Mouse (Mus musculus) stomach, embryonic 15.5 days (tissue): ENCODE results near the gene Gm4131. TPM values are rescaled to one million over a fixed set of nuclear protein-coding genes. Genes with fewer than 3 reads are reported as not detected.

Experiments used
- ATAC-seq: fragments of 200-750 bp; cut with Nextera tagmentation; 2 replicates; pipeline ENCODE4 v1.8.0; 2017; ENCODE audit warnings: low read depth, moderate number of reproducible peaks, moderate TSS enrichment; ENCODE audit not compliant: insufficient read depth, low FRiP score
- H3K27ac ChIP-seq: fragments of 300-500 bp; sonication (generic); 2 replicates; pipeline ENCODE4 v1.5.1; 2015; ENCODE audit warnings: mild to moderate bottlenecking, inconsistent platforms
- H3K27me3 ChIP-seq: fragments of 300-500 bp; sonication (generic); replicated peaks from 2 replicates; pipeline ENCODE4 v1.6.1; 2015; ENCODE audit warnings: inconsistent platforms
- H3K36me3 ChIP-seq: fragments of 300-500 bp; sonication (generic); 2 replicates; pipeline ENCODE4 v1.6.1; 2015; ENCODE audit warnings: inconsistent platforms
- H3K4me1 ChIP-seq: fragments of 300-500 bp; sonication (generic); 2 replicates; pipeline ENCODE4 v1.6.1; 2015; ENCODE audit warnings: inconsistent platforms
- H3K4me2 ChIP-seq: fragments of 300-500 bp; sonication (generic); 2 replicates; pipeline ENCODE4 v1.6.1; 2015; ENCODE audit warnings: mild to moderate bottlenecking, inconsistent platforms
- H3K4me3 ChIP-seq: fragments of 300-500 bp; sonication (generic); replicated peaks from 2 replicates; pipeline ENCODE4 v1.5.1; 2015; ENCODE audit warnings: inconsistent platforms
- H3K9ac ChIP-seq: fragments of 300-500 bp; sonication (generic); 2 replicates; pipeline ENCODE4 v1.6.1; 2015; ENCODE audit warnings: inconsistent platforms
- H3K9me3 ChIP-seq: fragments of 300-500 bp; sonication (generic); 2 replicates; pipeline ENCODE4 v1.6.1; 2016; ENCODE audit warnings: inconsistent platforms
- WGBS: fragments of 180-500 bp; shearing (Covaris S2); methylation state at CpG from one replicate; pipeline ENCODE4 v1.1.7; 2015; 5-methylcytosine and 5-hydroxymethylcytosine counted together
- polyA plus RNA-seq: library from polyadenylated mRNA; unstranded; fragments of >200 nt; fragmentation: Nextera tagmentation; extraction: Ambion mirVana; gene quantifications from 2 replicates; pipeline ENCODE4 v1.2.1, GENCODE M21; 2015

The Gm4131 gene
- polyA plus RNA-seq, 1 experiment from 2014 or later, result not detected

DNA sequence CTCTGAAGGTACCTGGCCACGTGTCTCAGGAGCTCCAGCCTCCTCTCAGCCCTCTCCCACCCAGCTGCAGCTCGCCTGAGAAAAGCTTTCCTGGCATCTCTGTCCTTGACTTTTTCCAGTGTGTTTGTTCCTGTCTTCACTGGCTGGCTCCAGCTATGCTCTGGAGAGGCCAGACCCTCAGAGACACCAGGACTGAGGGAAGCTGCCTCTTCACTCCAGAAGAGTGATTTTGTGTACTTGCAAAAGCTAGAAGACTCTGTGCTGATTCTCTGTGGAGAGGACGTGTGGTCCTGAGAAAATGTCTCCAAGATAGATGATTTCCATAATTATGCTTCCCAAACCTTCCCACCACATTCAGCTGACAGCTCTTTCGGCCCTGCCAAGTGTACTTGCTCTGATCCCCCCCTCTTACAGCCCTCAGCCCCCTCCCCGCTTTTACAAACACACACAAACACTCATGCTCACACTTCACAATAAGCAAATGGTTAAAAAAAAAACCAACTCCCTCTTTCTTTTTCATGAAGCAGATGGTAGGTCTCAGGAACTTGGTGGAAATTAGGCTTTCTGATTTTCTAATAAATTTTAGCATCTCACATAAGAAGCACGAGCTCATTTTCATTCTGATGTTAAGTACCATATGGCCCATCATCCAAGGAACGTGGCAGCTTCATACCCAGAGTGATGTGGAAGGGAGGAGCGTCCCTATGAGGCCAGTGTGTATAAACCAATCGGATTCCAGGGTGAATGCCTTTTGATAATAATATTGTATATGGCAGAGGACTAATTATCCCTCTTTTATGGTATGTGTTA, 111.8 kb downstream of the Gm4131 start:
- H3K4me1 ChIP-seq, result no peaks in the 10 kb centered on the region
- H3K27me3 ChIP-seq, result no peaks in the 10 kb centered on the region
- no peak overlapping the region for H3K4me2 ChIP-seq
- peak overlapping the region; percentile 11; the same call in 1 of the 2 replicates for H3K27ac ChIP-seq
- 49% methylated on average over 9 of the region's 9 CpGs for WGBS
- no peak overlapping the region for H3K9ac ChIP-seq
- H3K9me3 ChIP-seq, result no peaks in the 10 kb centered on the region
- H3K4me3 ChIP-seq, result no peak overlapping the region
- no peaks in the 10 kb centered on the region for H3K36me3 ChIP-seq
- no peak for ATAC-seq

DNA sequence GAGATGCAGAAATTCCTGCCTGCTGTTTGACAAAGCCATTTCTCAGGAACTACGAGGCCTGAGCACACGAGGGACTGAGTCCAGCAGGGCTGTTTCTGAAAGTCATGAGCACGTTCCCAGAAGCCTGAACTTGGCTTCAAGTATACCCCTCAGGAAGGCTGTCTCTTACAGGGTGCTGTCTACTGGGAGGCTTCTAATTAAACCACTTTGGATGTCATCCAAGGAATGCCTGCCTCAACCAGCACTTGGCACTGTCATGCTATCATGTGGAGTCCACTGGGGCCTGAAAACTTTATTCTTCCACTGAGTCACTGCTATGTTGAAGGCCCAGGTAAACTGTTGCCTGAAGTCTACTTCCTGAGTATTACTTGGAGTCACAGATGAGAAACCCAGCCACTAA, 112.6 kb downstream of the Gm4131 start:
- Histone ChIP-seq H3K36me3 (no peaks in the 10 kb centered on the region), H3K4me3 (no peak overlapping the region), H3K9ac (no peak overlapping the region), H3K27ac (peak overlapping the region; percentile 11; the same call in 1 of the 2 replicates), H3K4me1 (no peaks in the 10 kb centered on the region), H3K9me3 (no peaks in the 10 kb centered on the region), H3K27me3 (no peaks in the 10 kb centered on the region), H3K4me2 (no peak overlapping the region)
- 56% methylated on average over 3 of the region's 3 CpGs for WGBS
- no peak for ATAC-seq

DNA sequence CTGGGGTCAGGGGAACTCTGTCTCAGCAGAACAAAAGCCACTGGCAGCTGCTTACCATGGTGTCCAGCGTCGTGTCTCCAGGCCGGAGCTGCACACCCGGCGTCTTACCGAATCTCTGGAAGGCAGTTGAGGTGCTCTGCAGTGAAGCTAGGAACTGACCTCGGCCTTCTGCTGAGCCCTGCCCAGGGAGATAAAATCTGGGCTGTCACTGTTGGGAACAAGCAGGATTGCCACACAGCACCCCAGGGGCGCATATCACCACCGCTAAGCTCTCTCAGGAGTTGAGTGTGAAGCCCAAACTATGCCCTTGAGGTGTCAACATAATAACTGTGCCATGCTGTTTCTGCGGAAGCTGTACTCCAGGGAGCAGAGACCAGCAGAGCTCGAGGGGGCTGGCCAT, 113.4 kb downstream of the Gm4131 start:
- Histone ChIP-seq H3K9me3 (no peaks in the 10 kb centered on the region), H3K27me3 (no peaks in the 10 kb centered on the region), H3K4me3 (no peak overlapping the region), H3K27ac (no peak overlapping the region), H3K36me3 (no peaks in the 10 kb centered on the region), H3K4me1 (no peaks in the 10 kb centered on the region), H3K9ac (no peak overlapping the region), H3K4me2 (no peak overlapping the region)
- ATAC-seq, result no peak
- 77% methylated on average over 11 of the region's 11 CpGs for WGBS

DNA sequence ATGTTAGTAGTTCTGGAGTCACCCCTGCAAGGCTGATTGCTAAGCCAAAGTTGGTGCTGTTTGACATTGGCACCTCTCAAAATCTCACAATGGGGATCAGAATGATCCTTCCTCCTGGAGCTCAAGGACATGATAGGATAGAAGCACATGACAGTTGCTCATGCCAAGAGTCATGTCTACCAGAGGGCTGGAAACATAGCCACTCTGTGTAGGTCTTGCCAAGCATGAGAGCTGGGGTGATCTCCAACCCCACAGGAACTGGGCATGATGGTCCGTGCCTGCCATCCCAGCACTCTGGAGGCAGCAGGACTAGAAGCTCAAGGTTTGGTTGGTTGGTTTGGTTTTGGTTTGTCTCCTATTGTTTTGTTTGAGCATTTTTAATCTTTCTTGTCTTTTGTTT, 116.0 kb downstream of the Gm4131 start:
- ATAC-seq, result no peak
- H3K4me2 ChIP-seq, result no peak overlapping the region
- H3K4me3 ChIP-seq, result no peak overlapping the region
- WGBS, result 93% methylated on average over 1 of the region's 1 CpGs
- H3K36me3 ChIP-seq, result no peaks in the 10 kb centered on the region
- H3K4me1 ChIP-seq, result no peaks in the 10 kb centered on the region
- no peak overlapping the region for H3K9ac ChIP-seq
- no peaks in the 10 kb centered on the region for H3K27me3 ChIP-seq
- H3K27ac ChIP-seq, result no peak overlapping the region
- no peaks in the 10 kb centered on the region for H3K9me3 ChIP-seq

DNA sequence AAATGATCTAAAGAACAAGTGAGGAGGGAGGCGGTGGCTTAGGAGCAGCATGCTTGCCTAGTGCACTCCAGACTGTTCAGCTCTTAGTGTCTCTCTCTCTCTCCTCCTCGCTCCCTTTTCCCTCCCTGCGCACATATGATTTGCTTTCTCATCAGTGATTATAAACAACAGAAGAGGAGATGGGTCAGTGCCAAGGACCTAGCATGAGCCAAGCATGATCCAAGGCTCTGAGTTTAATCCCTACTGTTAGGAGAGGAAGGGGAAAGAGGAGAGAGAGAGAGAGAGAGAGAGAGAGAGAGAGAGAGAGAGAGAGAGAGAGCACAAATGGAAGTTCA, 119.5 kb downstream of the Gm4131 start:
- no peaks in the 10 kb centered on the region for H3K9me3 ChIP-seq
- WGBS, result 56% methylated on average over 3 of the region's 3 CpGs
- no peak overlapping the region for H3K9ac ChIP-seq
- no peak overlapping the region for H3K4me2 ChIP-seq
- no peak overlapping the region for H3K27ac ChIP-seq
- peak; percentile 47; the same call in 1 of the 2 replicates for ATAC-seq
- no peaks in the 10 kb centered on the region for H3K27me3 ChIP-seq
- H3K36me3 ChIP-seq, result no peaks in the 10 kb centered on the region
- H3K4me3 ChIP-seq, result no peak overlapping the region
- H3K4me1 ChIP-seq, result no peaks in the 10 kb centered on the region

DNA sequence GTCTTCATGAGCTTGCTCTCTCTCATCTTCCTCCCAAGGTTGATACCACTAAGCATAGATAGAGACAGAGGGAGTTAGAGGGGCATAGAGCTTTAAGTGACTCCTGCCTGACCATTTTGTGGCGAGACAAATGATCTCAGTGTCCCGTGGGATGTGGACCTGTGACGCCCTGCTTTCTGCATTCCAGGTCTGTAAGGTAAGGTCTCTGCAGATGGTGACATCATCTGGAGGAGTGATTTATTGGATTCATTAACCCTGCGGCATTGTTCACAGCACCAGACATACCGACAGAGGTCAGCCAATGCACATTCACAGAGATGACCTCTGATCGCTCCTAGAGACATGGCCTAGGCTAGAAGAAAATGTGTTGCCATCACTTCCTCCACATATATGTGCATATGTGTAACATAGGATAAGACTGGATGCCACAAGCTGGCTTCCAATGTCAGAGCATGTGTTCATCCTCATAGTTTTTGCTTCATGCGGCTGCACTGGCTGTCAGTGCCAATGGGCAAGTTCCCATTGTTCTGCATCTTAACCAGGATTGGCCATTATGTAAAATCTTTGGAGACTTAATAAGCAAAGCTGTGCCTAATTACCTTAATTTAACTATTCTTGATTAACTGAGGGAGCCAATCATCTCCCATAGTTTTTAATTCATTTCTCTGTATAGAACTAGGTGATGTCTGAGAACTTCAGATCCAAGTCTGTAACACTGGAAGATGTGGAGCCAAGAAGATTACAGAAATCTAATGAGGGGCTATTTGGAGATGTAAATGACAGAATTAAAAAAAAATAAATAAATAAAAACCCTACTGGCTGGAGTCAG, 120.1 kb downstream of the Gm4131 start:
- Histone ChIP-seq H3K4me1 (no peaks in the 10 kb centered on the region), H3K27me3 (no peaks in the 10 kb centered on the region), H3K9me3 (no peaks in the 10 kb centered on the region), H3K9ac (no peak overlapping the region), H3K4me3 (no peak overlapping the region), H3K27ac (no peak overlapping the region), H3K4me2 (no peak overlapping the region), H3K36me3 (no peaks in the 10 kb centered on the region)
- WGBS, result 44% methylated on average over 7 of the region's 7 CpGs
- ATAC-seq, result no peak

DNA sequence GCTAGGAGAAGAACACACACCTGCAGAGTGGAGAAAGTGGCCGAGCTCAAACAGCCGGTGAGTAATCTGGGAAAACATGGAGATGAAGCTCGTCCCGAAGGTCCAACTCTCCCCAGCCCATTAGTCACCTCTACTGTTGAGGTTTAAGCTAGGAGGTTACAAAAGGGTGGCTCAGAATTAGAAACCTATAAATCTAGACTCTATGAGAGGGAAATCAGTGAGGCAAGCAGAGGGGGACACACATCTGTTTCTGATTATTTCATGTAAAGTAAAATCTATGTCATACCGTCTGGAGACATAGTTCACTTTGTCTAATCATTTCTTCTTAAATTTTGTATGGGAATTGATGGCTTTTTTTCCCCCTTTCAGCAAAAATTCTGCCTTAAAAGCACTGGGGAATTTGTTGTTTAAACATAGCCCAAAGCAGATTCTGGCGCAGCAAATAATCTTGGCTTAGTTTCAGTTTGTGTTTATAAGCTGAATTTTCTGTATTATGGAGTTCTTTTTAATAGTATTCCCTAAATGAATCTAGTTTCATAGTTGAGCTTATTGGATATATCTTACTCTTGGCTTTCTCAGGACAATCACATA, 122.8 kb downstream of the Gm4131 start:
- ATAC-seq, result no peak
- Histone ChIP-seq H3K4me1 (no peaks in the 10 kb centered on the region), H3K4me3 (no peak overlapping the region), H3K36me3 (no peaks in the 10 kb centered on the region), H3K27me3 (no peaks in the 10 kb centered on the region), H3K9me3 (no peaks in the 10 kb centered on the region), H3K9ac (no peak overlapping the region), H3K27ac (0 out of 2 replicates have a peak overlapping the region, but pooled peaks have one; percentile 44), H3K4me2 (no peak overlapping the region)
- WGBS, result 56% methylated on average over 6 of the region's 6 CpGs

DNA sequence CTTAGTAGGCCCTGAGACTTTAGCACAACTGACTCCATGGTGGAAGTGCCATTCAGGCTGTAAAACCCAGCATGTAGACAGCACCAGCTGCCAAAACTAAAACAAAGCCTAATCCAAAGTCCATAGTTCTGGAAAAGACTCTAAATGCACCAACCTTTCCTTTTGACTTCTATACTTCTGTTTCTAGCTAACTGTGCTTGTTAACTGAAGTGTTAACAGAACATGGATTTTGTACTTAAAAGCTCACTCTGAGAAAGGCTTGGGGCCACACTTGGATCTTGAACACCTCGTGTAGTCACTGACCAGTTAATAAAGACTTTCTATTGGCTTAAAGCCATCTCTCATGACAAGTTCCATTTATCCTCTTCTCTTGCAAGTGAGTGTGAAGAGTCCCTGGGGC, 123.8 kb downstream of the Gm4131 start:
- Histone ChIP-seq H3K9ac (no peak overlapping the region), H3K4me3 (no peak overlapping the region), H3K27me3 (no peaks in the 10 kb centered on the region), H3K36me3 (no peaks in the 10 kb centered on the region), H3K9me3 (no peaks in the 10 kb centered on the region), H3K4me2 (no peak overlapping the region), H3K27ac (no peak overlapping the region), H3K4me1 (no peaks in the 10 kb centered on the region)
- WGBS, result 67% methylated on average over 1 of the region's 1 CpGs
- no peak for ATAC-seq

DNA sequence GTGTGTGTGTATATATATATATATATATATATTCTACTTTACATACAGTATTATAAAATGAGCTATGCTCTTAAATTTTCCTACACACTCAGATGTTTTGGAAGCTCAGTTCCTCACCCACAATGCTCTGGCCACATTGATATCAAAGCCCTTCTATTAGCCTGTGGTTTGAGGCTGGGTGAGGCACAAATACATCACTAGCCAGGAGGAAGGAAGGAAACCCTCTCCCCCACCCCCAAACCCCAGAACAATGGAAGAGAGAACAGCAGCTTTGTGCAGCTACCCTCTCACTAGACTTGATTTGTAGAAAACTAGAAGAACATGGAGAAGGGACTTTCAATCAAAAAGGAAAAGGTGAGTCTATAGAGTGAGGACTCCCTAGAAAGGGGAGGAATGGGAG, 126.7 kb downstream of the Gm4131 start:
- Histone ChIP-seq H3K9ac (no peak overlapping the region), H3K9me3 (no peaks in the 10 kb centered on the region), H3K27me3 (no peaks in the 10 kb centered on the region), H3K4me1 (no peaks in the 10 kb centered on the region), H3K36me3 (no peaks in the 10 kb centered on the region), H3K27ac (no peak overlapping the region), H3K4me2 (no peak overlapping the region), H3K4me3 (no peak overlapping the region)
- ATAC-seq, result no peak

DNA sequence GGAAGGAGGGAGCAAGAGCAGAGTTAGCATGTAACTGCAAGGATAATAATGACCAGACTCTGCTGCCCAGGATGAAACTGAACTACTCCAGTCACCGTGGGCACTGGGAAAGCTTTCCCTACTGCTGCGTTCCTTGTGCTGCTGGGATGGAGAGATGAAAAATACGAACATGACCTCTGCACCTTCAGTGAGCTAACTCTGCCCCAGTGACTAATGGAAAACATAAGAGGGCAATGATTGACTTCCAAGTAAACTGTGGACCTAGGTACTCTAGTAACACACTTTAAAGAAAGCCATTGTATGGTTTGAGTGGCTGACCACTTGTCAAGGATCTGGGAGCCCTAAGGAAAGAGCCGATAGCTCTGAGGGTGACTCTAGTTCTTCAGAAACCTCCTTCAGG, 128.5 kb downstream of the Gm4131 start:
- H3K4me1 ChIP-seq, result no peaks in the 10 kb centered on the region
- no peak overlapping the region for H3K4me3 ChIP-seq
- no peaks in the 10 kb centered on the region for H3K9me3 ChIP-seq
- no peaks in the 10 kb centered on the region for H3K27me3 ChIP-seq
- no peak overlapping the region for H3K4me2 ChIP-seq
- no peak overlapping the region for H3K9ac ChIP-seq
- H3K27ac ChIP-seq, result no peak overlapping the region
- ATAC-seq, result no peak
- WGBS, result 61% methylated on average over 4 of the region's 4 CpGs
- no peaks in the 10 kb centered on the region for H3K36me3 ChIP-seq

DNA sequence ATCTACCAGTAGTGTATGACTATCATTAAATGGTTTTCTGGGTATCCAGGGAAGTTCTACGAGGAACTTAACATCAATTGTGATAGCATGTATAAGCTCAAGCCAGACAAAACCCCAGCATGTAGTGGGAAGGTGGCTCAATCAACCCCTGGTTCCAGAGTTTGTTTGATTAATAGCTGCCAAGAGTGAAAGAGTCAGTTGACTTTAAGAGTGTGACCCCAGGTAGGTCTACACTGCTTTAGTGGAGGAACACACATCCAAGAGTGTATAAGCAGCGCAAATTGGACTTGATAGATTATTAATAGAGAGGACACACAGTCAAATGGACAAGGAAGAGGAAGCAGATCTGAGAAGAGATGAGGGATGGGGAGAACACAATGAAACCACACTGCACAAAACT, 128.9 kb downstream of the Gm4131 start:
- Histone ChIP-seq H3K9me3 (no peaks in the 10 kb centered on the region), H3K27me3 (no peaks in the 10 kb centered on the region), H3K4me2 (no peak overlapping the region), H3K36me3 (no peaks in the 10 kb centered on the region), H3K4me3 (no peak overlapping the region), H3K27ac (no peak overlapping the region), H3K4me1 (no peaks in the 10 kb centered on the region), H3K9ac (no peak overlapping the region)
- no peak for ATAC-seq
- 93% methylated on average over 2 of the region's 2 CpGs for WGBS

DNA sequence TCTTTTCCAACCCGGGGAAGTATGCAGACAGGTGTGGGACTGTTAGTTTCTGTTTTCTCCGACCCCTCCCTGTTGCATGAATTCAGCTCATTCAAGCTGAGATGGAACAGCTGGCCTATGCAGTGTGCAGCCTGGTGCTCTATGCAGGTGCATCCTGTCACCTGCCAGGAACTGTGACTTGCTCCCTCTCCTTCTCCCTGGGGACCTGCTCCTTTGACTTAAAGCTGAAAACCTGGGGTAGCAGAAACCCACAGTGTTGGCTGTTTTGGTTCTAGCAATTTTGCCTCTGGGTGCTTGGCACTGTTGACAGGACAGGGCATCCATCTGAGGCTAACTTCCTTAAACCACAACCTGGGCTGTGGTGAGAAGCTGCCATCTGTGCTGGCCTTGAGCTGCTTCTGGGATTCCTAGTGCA, 141.4 kb downstream of the Gm4131 start:
- Histone ChIP-seq H3K4me3 (no peak overlapping the region), H3K27ac (no peak overlapping the region), H3K9ac (no peak overlapping the region), H3K9me3 (no peaks in the 10 kb centered on the region), H3K36me3 (no peaks in the 10 kb centered on the region), H3K4me1 (no peaks in the 10 kb centered on the region), H3K27me3 (no peaks in the 10 kb centered on the region), H3K4me2 (no peak overlapping the region)
- WGBS, result 27% methylated on average over 2 of the region's 2 CpGs
- ATAC-seq, result no peak
